Mouse (Mus musculus) heart, adult 2 months (tissue): Measurements from ENCODE around the gene Abi1. TPM values are rescaled to one million over a fixed set of nuclear protein-coding genes. Genes with fewer than 3 reads are reported as not detected.
A peak's percentile ranks its signal among the peaks of the same experiment; 100 is the strongest.

ENCODE experiments used
- DNase-seq, 2 experiments: peaks; one replicate each; pipeline ENCODE4 v3.0.0; 2021
- H3K27ac ChIP-seq: fragments of 200-600 bp; 2 replicates; pipeline ENCODE4 v1.8.1; 2022
- H3K27me3 ChIP-seq: fragments of 200-500 bp; 2 replicates; pipeline ENCODE4 v1.6.1; 2012; ENCODE audit warnings: mild to moderate bottlenecking, low read length, inconsistent platforms, mixed read lengths; ENCODE audit not compliant: control insufficient read depth, insufficient read depth
- H3K36me3 ChIP-seq: fragments of 200-500 bp; 2 replicates; pipeline ENCODE4 v1.6.1; 2012; ENCODE audit warnings: low read length, inconsistent platforms; ENCODE audit not compliant: control insufficient read depth, insufficient read depth
- H3K4me1 ChIP-seq: fragments of 200-500 bp; 2 replicates; pipeline ENCODE4 v1.6.1; 2011; ENCODE audit warnings: low read length; ENCODE audit not compliant: control insufficient read depth, insufficient read depth
- H3K4me3 ChIP-seq: fragments of 200-600 bp; 2 replicates; pipeline ENCODE4 v1.8.1; 2022
- H3K79me2 ChIP-seq: fragments of 200-500 bp; replicated peaks from 2 replicates; pipeline ENCODE4 v1.6.1; 2012; ENCODE audit warnings: mild to moderate bottlenecking, inconsistent platforms, low read length, moderate library complexity, mixed read lengths; ENCODE audit not compliant: control insufficient read depth, insufficient read depth
- H3K9ac ChIP-seq: fragments of 200-500 bp; 2 replicates; pipeline ENCODE4 v1.6.1; 2012; ENCODE audit warnings: low read depth, mild to moderate bottlenecking, control low read depth, inconsistent platforms, low read length, mixed read lengths
- CTCF ChIP-seq: fragments of 200-600 bp; IDR thresholded peaks from 2 replicates; pipeline ENCODE4 v1.8.1; 2022; ENCODE audit warnings: antibody characterized with exemption, mild to moderate bottlenecking, moderate library complexity
- EP300 ChIP-seq: fragments of 200-500 bp; IDR thresholded peaks from 2 replicates; pipeline ENCODE4 v1.6.1; 2011; ENCODE audit warnings: low read depth, low read length, control low read depth; ENCODE audit not compliant: insufficient read depth
- POLR2A ChIP-seq: fragments of 200-500 bp; IDR thresholded peaks from 2 replicates; pipeline ENCODE4 v1.6.1; 2011; ENCODE audit warnings: mild to moderate bottlenecking, low read depth, low read length, control low read depth; ENCODE audit not compliant: insufficient read depth
- WGBS: fragments of 180-500 bp; shearing (Covaris S2); methylation state at CpG from one replicate; pipeline ENCODE4 v1.1.7; 2018; 5-methylcytosine and 5-hydroxymethylcytosine counted together
- intact Hi-C: fragments of 180-260 bp; cut with DNase I; formaldehyde crosslinking; loops from one replicate; pipeline ENCODE4 v1.15.1; 2025
- polyA plus RNA-seq: library from polyadenylated mRNA; depleted of rRNA; stranded (reverse); fragments of >200 nt; gene quantifications from 2 replicates; pipeline ENCODE4 v1.2.3, GENCODE M21; 2012
- total RNA-seq, 2 experiments: library from RNA; stranded (reverse); gene quantifications; 2 replicates each; pipeline ENCODE4 v1.2.3; 2021

Abi1 gene
- total and polyA plus RNA-seq, 3 experiments = 20.9 to 32.6 (median 23.5) TPM

GRCm38 (mm10) chr2:22962242-22962641 lies 77.8 kb downstream of the Abi1 start:
- no peak for DNase-seq
- Histone ChIP-seq H3K27ac (no peak overlapping the region), H3K79me2 (no peaks in the 10 kb centered on the region; the same call in none of the 2 replicates), H3K4me1 (no peaks in the 10 kb centered on the region), H3K4me3 (no peak overlapping the region), H3K27me3 (no peaks in the 10 kb centered on the region), H3K9ac (no peak overlapping the region), H3K36me3 (no peaks in the 10 kb centered on the region)
- TF ChIP-seq POLR2A = no peak
- no peak for TF ChIP-seq CTCF
- TF ChIP-seq EP300 = no peak
- WGBS = 94% methylated on average over 8 of the region's 8 CpGs
- intact Hi-C loops = no loop called here

GRCm38 (mm10) chr2:22961681-22962080 lies 78.4 kb downstream of the Abi1 start:
- no peak overlapping the region for H3K4me3 ChIP-seq
- no peaks in the 10 kb centered on the region for H3K4me1 ChIP-seq
- TF ChIP-seq EP300 (no peak), CTCF (peak; percentile 39)
- no peak overlapping the region for H3K9ac ChIP-seq
- WGBS = 97% methylated on average over 2 of the region's 2 CpGs
- H3K27ac ChIP-seq = no peak overlapping the region
- H3K36me3 ChIP-seq = no peaks in the 10 kb centered on the region
- H3K79me2 ChIP-seq = no peaks in the 10 kb centered on the region; the same call in none of the 2 replicates
- H3K27me3 ChIP-seq = no peaks in the 10 kb centered on the region
- no peak for DNase-seq
- intact Hi-C loops = no loop called here

GRCm38 (mm10) chr2:22957415-22957814 lies 82.6 kb downstream of the Abi1 start:
- Histone ChIP-seq H3K79me2 (no peaks in the 10 kb centered on the region; the same call in 1 of the 2 replicates), H3K27me3 (no peaks in the 10 kb centered on the region), H3K27ac (no peak overlapping the region), H3K9ac (no peak overlapping the region), H3K4me3 (no peak overlapping the region), H3K4me1 (no peaks in the 10 kb centered on the region; the same call in 1 of the 2 replicates), H3K36me3 (peaks cover 2% of the 10 kb centered on the region; the same call in 1 of the 2 replicates)
- no peak for TF ChIP-seq EP300
- TF ChIP-seq CTCF = no peak
- TF ChIP-seq POLR2A = no peak
- no peak for DNase-seq
- WGBS = 82% methylated on average over 1 of the region's 1 CpGs
- intact Hi-C loops = no loop called here

- Histone ChIP-seq H3K4me3 (no peak overlapping the region), H3K36me3 (peaks cover 2% of the 10 kb centered on the region; the same call in 1 of the 2 replicates), H3K79me2 (no peaks in the 10 kb centered on the region), H3K27me3 (no peaks in the 10 kb centered on the region), H3K4me1 (no peaks in the 10 kb centered on the region; the same call in 1 of the 2 replicates), H3K9ac (no peak overlapping the region), H3K27ac (no peak overlapping the region)
- DNase-seq = no peak
- 76% methylated on average over 5 of the region's 5 CpGs for WGBS
- intact Hi-C loops = no loop called here
- TF ChIP-seq EP300 (no peak), POLR2A (no peak), CTCF (no peak)
These were observed 84.1 kb downstream of the Abi1 start for GRCm38 (mm10) chr2:22955914-22956313.

GRCm38 (mm10) chr2:22954278-22954677 lies 85.8 kb downstream of the Abi1 start:
- no peak for DNase-seq
- H3K79me2 ChIP-seq = no peaks in the 10 kb centered on the region
- H3K9ac ChIP-seq = no peak overlapping the region
- intact Hi-C loops = loop anchor here (5.0 kb wide), 1 partner anchor 38 kb away; no protein-coding TSS in a partner anchor
- no peaks in the 10 kb centered on the region for H3K27me3 ChIP-seq
- H3K36me3 ChIP-seq = peaks cover 2% of the 10 kb centered on the region; the same call in 1 of the 2 replicates
- H3K27ac ChIP-seq = no peak overlapping the region
- WGBS = 89% methylated on average over 4 of the region's 4 CpGs
- TF ChIP-seq CTCF (no peak), POLR2A (no peak), EP300 (no peak)
- H3K4me1 ChIP-seq = peaks cover 2% of the 10 kb centered on the region; the same call in 1 of the 2 replicates
- no peak overlapping the region for H3K4me3 ChIP-seq

- no peak overlapping the region for H3K27ac ChIP-seq
- peaks cover 2% of the 10 kb centered on the region; the same call in 1 of the 2 replicates for H3K36me3 ChIP-seq
- no peaks in the 10 kb centered on the region for H3K79me2 ChIP-seq
- intact Hi-C loops = loop anchor here (5.0 kb wide), 1 partner anchor 42 kb away; no protein-coding TSS in a partner anchor
- peaks cover 2% of the 10 kb centered on the region; the same call in 1 of the 2 replicates for H3K4me1 ChIP-seq
- H3K9ac ChIP-seq = no peak overlapping the region
- no peak for DNase-seq
- 33% methylated on average over 4 of the region's 4 CpGs for WGBS
- no peak overlapping the region for H3K4me3 ChIP-seq
- TF ChIP-seq EP300 = no peak
- no peak for TF ChIP-seq CTCF
- TF ChIP-seq POLR2A = no peak
- no peaks in the 10 kb centered on the region for H3K27me3 ChIP-seq
These were observed 90.1 kb downstream of the Abi1 start for GRCm38 (mm10) chr2:22949956-22950355.
